Mouse (Mus musculus) heart, adult 2 months (tissue): Measurements from ENCODE around the gene Stpg3. TPM values are rescaled to one million over a fixed set of nuclear protein-coding genes. Genes with fewer than 3 reads are reported as not detected.

Experiments
- DNase-seq, 2 experiments: peaks; one replicate each; pipeline ENCODE4 v3.0.0; 2021
- H3K27ac ChIP-seq: fragments of 200-600 bp; 2 replicates; pipeline ENCODE4 v1.8.1; 2022
- H3K27me3 ChIP-seq: fragments of 200-500 bp; 2 replicates; pipeline ENCODE4 v1.6.1; 2012; ENCODE audit warnings: mild to moderate bottlenecking, low read length, inconsistent platforms, mixed read lengths; ENCODE audit not compliant: control insufficient read depth, insufficient read depth
- H3K36me3 ChIP-seq: fragments of 200-500 bp; 2 replicates; pipeline ENCODE4 v1.6.1; 2012; ENCODE audit warnings: low read length, inconsistent platforms; ENCODE audit not compliant: control insufficient read depth, insufficient read depth
- H3K4me1 ChIP-seq: fragments of 200-500 bp; 2 replicates; pipeline ENCODE4 v1.6.1; 2011; ENCODE audit warnings: low read length; ENCODE audit not compliant: control insufficient read depth, insufficient read depth
- H3K4me3 ChIP-seq: fragments of 200-600 bp; 2 replicates; pipeline ENCODE4 v1.8.1; 2022
- H3K79me2 ChIP-seq: fragments of 200-500 bp; replicated peaks from 2 replicates; pipeline ENCODE4 v1.6.1; 2012; ENCODE audit warnings: mild to moderate bottlenecking, inconsistent platforms, low read length, moderate library complexity, mixed read lengths; ENCODE audit not compliant: control insufficient read depth, insufficient read depth
- H3K9ac ChIP-seq: fragments of 200-500 bp; 2 replicates; pipeline ENCODE4 v1.6.1; 2012; ENCODE audit warnings: low read depth, mild to moderate bottlenecking, control low read depth, inconsistent platforms, low read length, mixed read lengths
- CTCF ChIP-seq: fragments of 200-600 bp; IDR thresholded peaks from 2 replicates; pipeline ENCODE4 v1.8.1; 2022; ENCODE audit warnings: antibody characterized with exemption, mild to moderate bottlenecking, moderate library complexity
- EP300 ChIP-seq: fragments of 200-500 bp; IDR thresholded peaks from 2 replicates; pipeline ENCODE4 v1.6.1; 2011; ENCODE audit warnings: low read depth, low read length, control low read depth; ENCODE audit not compliant: insufficient read depth
- POLR2A ChIP-seq: fragments of 200-500 bp; IDR thresholded peaks from 2 replicates; pipeline ENCODE4 v1.6.1; 2011; ENCODE audit warnings: mild to moderate bottlenecking, low read depth, low read length, control low read depth; ENCODE audit not compliant: insufficient read depth
- WGBS: fragments of 180-500 bp; shearing (Covaris S2); methylation state at CpG from one replicate; pipeline ENCODE4 v1.1.7; 2018; 5-methylcytosine and 5-hydroxymethylcytosine counted together
- intact Hi-C: fragments of 180-260 bp; cut with DNase I; formaldehyde crosslinking; loops from one replicate; pipeline ENCODE4 v1.15.1; 2025
- polyA plus RNA-seq: library from polyadenylated mRNA; depleted of rRNA; stranded (reverse); fragments of >200 nt; gene quantifications from 2 replicates; pipeline ENCODE4 v1.2.3, GENCODE M21; 2012; rRNA removed
- total RNA-seq, 2 experiments: library from RNA; stranded (reverse); gene quantifications; 2 replicates each; pipeline ENCODE4 v1.2.3; 2021

Gene Stpg3
- total and polyA plus RNA-seq, 3 experiments, result not detected

DNA sequence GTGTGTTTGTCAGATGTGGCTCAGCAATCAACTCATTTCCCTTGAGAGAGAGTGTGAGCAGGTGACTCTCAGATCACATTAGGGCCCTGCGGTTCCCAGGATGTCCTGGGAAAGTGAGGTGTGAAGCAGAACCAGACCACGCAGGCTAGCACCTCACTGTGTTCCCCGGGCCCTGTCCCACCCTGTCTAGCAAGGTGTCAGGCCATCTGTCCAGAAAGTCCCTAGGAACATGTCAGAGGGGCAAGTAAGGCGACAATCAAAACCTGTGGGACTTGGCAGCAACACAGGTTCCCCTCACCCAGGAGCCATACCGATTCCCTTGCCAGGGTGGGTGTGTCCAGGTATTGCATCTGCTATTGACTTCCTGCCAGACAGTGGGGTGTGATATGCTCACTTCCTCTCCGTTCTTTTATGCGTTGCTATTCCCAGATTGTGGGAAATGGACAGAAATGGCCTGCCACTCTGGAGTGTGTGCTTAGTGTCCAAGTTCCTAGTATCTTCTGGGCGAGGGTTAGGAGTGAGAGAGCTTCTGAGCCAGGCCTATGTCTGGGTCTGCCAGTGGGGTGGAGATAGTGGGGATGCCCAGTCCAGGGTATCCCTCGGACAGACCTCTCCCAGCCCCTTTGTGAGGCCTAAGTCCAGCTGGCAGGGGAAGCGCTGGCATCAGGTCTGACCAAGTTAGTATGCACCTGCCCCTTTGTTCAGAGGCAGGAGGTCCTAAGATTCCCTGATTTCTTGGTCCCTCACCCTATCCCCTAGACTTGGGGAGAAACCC lies 43.9 kb downstream of the Stpg3 start:
- no peaks in the 10 kb centered on the region for H3K79me2 ChIP-seq
- peak overlapping the region; percentile 30; the same call in 1 of the 2 replicates for H3K27ac ChIP-seq
- no peak overlapping the region for H3K9ac ChIP-seq
- TF ChIP-seq EP300 (no peak), POLR2A (no peak), CTCF (no peak)
- H3K36me3 ChIP-seq, result no peaks in the 10 kb centered on the region
- no peak overlapping the region for H3K4me3 ChIP-seq
- no peaks in the 10 kb centered on the region for H3K27me3 ChIP-seq
- intact Hi-C loops, result no loop called here
- peak; percentile 24 to 34 for DNase-seq
- WGBS, result 54% methylated on average over 10 of the region's 10 CpGs
- peaks cover 15% of the 10 kb centered on the region for H3K4me1 ChIP-seq

DNA sequence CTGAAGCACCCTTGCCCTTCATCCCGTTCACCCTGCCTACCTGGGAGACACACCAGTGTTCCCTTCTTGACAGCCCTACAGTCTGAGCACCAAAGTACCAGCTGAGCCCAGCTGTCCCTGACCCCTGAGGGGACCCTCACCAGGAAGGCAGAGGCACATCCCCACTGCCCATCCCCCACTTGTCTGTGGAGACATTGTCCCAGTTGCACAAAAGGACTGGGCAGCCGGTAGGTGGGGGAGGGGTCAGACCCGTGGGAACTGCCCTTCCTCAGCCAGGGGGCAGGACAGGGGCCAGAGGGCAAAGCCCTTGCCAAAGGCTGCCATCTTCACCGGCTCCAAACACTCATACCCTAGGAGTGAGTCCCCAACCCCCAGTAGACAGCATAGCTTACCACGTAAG lies 44.7 kb downstream of the Stpg3 start:
- Histone ChIP-seq H3K9ac (no peak overlapping the region), H3K27me3 (no peaks in the 10 kb centered on the region), H3K36me3 (no peaks in the 10 kb centered on the region), H3K4me3 (no peak overlapping the region), H3K27ac (peak overlapping the region; percentile 30; the same call in 1 of the 2 replicates), H3K79me2 (no peaks in the 10 kb centered on the region), H3K4me1 (peaks cover 17% of the 10 kb centered on the region)
- 62% methylated on average over 5 of the region's 5 CpGs for WGBS
- intact Hi-C loops, result no loop called here
- peak in 1 of 2 experiments; percentile 26 for DNase-seq
- TF ChIP-seq POLR2A (no peak), CTCF (no peak), EP300 (no peak)

DNA sequence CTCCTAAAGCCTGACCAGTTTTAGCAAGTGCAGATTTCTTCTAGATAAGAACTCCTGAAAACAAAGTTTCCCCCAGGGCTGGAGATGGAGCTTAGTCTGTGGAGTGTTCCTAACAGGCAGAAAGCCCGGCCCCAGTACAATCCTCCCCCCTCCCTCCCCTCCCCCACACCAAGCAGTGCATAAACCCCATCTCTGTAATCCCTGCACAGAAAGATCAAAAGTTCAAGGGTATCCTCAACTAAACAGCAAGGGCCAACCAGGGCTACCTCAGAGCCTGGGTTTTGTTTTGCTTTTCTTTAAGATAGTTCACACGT lies 45.8 kb downstream of the Stpg3 start:
- Histone ChIP-seq H3K4me3 (peak overlapping the region; percentile 49), H3K9ac (no peak overlapping the region), H3K4me1 (peaks cover 27% of the 10 kb centered on the region), H3K27me3 (no peaks in the 10 kb centered on the region), H3K36me3 (no peaks in the 10 kb centered on the region), H3K27ac (peak overlapping the region; percentile 78), H3K79me2 (no peaks in the 10 kb centered on the region)
- intact Hi-C loops, result no loop called here
- 29% methylated on average over 2 of the region's 2 CpGs for WGBS
- TF ChIP-seq EP300, result no peak
- TF ChIP-seq CTCF, result no peak
- no peak for TF ChIP-seq POLR2A
- no peak for DNase-seq

DNA sequence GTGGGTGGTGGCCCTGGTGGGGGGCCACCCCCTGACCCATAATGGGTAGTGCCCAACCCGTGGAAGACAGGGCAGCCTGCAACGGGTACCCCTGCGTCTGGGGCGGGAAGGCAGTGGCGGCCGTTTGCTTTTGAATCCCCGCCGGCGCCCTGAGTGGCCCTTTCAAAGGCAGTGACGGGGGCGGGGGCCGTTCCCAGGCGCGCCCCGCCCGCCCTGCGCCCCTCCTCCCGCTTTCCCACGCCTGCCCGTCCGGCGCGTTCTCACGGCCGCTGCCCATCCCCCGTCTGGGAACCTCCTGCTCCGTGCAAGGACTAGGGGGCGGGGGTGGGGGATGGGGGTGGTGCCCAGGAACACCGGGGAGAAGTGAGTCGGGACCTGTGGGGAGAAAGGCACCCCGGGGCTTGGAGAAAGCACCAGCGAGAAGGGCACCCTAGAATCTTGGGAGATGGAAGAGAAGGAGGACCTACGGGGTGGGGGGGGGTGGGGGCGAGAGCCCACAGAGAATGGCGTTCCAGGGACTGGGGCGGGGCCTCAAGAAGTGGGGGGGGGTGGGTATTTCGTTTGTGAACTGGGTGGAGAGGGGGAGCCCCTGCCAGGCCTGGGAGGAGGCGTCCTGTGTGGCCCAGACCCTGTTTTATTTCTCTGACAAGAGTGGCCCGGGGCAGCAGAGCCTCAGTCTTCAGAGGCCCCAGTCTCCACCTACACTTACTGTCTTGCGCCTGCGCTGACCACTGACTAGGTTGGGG lies 46.3 kb downstream of the Stpg3 start:
- H3K27me3 ChIP-seq, result no peaks in the 10 kb centered on the region
- H3K79me2 ChIP-seq, result no peaks in the 10 kb centered on the region
- H3K4me3 ChIP-seq, result peak overlapping the region; percentile 49
- no peaks in the 10 kb centered on the region for H3K36me3 ChIP-seq
- DNase-seq, result peak; percentile 78 to 81
- H3K9ac ChIP-seq, result peak overlapping the region; percentile 60
- peaks cover 29% of the 10 kb centered on the region for H3K4me1 ChIP-seq
- WGBS, result 3% methylated on average over 35 of the region's 41 CpGs
- H3K27ac ChIP-seq, result peak overlapping the region; percentile 78
- no peak for TF ChIP-seq CTCF
- TF ChIP-seq POLR2A, result 0 out of 2 replicates have a peak, but pooled peaks have one; percentile 25
- intact Hi-C loops, result no loop called here

DNA sequence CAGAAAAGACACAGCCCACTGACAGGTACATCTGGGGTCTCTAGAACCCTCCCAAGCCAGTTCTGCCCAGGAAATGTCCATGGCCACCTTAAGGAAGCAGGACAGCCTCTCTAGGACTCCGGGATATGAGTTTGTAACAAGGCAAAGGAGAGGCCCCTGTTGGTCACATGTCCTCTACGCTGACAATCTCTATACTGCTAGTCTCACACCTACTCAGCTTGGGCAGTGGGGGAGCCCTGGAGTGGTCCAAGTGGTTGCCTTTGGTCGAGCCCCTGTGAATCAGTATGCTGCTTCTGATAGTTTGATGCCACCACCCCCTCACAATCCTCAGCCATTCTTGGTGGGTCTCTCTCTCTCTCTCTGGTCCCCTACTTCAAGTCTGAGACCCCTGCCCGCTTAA lies 47.0 kb downstream of the Stpg3 start:
- no peaks in the 10 kb centered on the region for H3K27me3 ChIP-seq
- 28% methylated on average over 4 of the region's 4 CpGs for WGBS
- DNase-seq, result no peak
- H3K4me3 ChIP-seq, result peak overlapping the region; percentile 49
- H3K36me3 ChIP-seq, result no peaks in the 10 kb centered on the region
- peaks cover 31% of the 10 kb centered on the region for H3K4me1 ChIP-seq
- H3K27ac ChIP-seq, result peak overlapping the region; percentile 78
- no peaks in the 10 kb centered on the region for H3K79me2 ChIP-seq
- TF ChIP-seq EP300, result no peak
- TF ChIP-seq POLR2A, result no peak
- TF ChIP-seq CTCF, result no peak
- H3K9ac ChIP-seq, result peak overlapping the region; percentile 60
- intact Hi-C loops, result no loop called here

Other genes with a start within 250 kb of the Stpg3 start
Only the 30 nearest of the 32 such genes appear.
- gene Mrpl41, start 239.5 kb downstream of the Stpg3 start, total RNA-seq, result 10 to 100 TPM; 80.9 to 97.0 TPM
- gene Mrpl41, start 239.5 kb downstream of the Stpg3 start, polyA plus RNA-seq, result 82.0 and 90.0 TPM in 2 replicates
- gene Pnpla7, start 238.6 kb downstream of the Stpg3 start, total RNA-seq, result 10 to 100 TPM; 22.4 to 29.7 TPM
- 16.5 and 16.9 TPM in 2 replicates for gene Pnpla7, start 238.6 kb downstream of the Stpg3 start, polyA plus RNA-seq
- 10 to 100 TPM; 12.4 to 13.3 TPM for gene Nsmf, start 160.3 kb downstream of the Stpg3 start, total RNA-seq
- 46.9 and 49.8 TPM in 2 replicates for gene Nsmf, start 160.3 kb downstream of the Stpg3 start, polyA plus RNA-seq
- not detected for gene Entpd8, start 134.3 kb downstream of the Stpg3 start, total RNA-seq
- gene Entpd8, start 134.3 kb downstream of the Stpg3 start, polyA plus RNA-seq, result not detected in 2 replicates
- gene Noxa1, start 119.5 kb downstream of the Stpg3 start, total RNA-seq, result not detected
- gene Noxa1, start 119.5 kb downstream of the Stpg3 start, polyA plus RNA-seq, result not detected in 2 replicates
- 1 to 10 TPM; 6.2 to 7.4 TPM for gene Nrarp, start 33.9 kb downstream of the Stpg3 start, total RNA-seq
- 10.2 and 11.2 TPM in 2 replicates for gene Nrarp, start 33.9 kb downstream of the Stpg3 start, polyA plus RNA-seq
- gene Tor4a, start 17.8 kb downstream of the Stpg3 start, total RNA-seq, result 1 to 10 TPM; 4.3 to 4.9 TPM
- gene Tor4a, start 17.8 kb downstream of the Stpg3 start, polyA plus RNA-seq, result 6.8 and 9.4 TPM in 2 replicates
- gene Nelfb, start 3.1 kb downstream of the Stpg3 start, total RNA-seq, result 10 to 100 TPM; 37.4 TPM
- gene Nelfb, start 3.1 kb downstream of the Stpg3 start, polyA plus RNA-seq, result 47.0 and 86.7 TPM in 2 replicates
- not detected for gene Fam166a, start 4.1 kb upstream of the Stpg3 start, total RNA-seq
- gene Fam166a, start 4.1 kb upstream of the Stpg3 start, polyA plus RNA-seq, result 0.21 TPM in 1 of 2 replicates, not detected in the other
- gene Tubb4b, start 10.1 kb upstream of the Stpg3 start, total RNA-seq, result 100 to 1,000 TPM; 327 to 342 TPM
- 315 and 439 TPM in 2 replicates for gene Tubb4b, start 10.1 kb upstream of the Stpg3 start, polyA plus RNA-seq
- not detected for gene Slc34a3, start 19.7 kb upstream of the Stpg3 start, total RNA-seq
- gene Slc34a3, start 19.7 kb upstream of the Stpg3 start, polyA plus RNA-seq, result not detected in 2 replicates
- not detected for gene Rnf224, start 22.1 kb upstream of the Stpg3 start, total RNA-seq
- gene Rnf224, start 22.1 kb upstream of the Stpg3 start, polyA plus RNA-seq, result not detected in 2 replicates
- gene Rnf208, start 27.6 kb upstream of the Stpg3 start, total RNA-seq, result under 1 TPM; 0.47 to 0.61 TPM
- 1.5 and 2.4 TPM in 2 replicates for gene Rnf208, start 27.6 kb upstream of the Stpg3 start, polyA plus RNA-seq
- gene Cysrt1, start 27.8 kb upstream of the Stpg3 start, total RNA-seq, result not detected
- gene Cysrt1, start 27.8 kb upstream of the Stpg3 start, polyA plus RNA-seq, result not detected in 2 replicates
- gene AL732309.1, start 32.2 kb upstream of the Stpg3 start, total RNA-seq, result 1 to 10 TPM in 1 of 2 experiments, under 1 TPM in 1; 0.68 to 1.8 TPM
- 4.7 and 6.1 TPM in 2 replicates for gene AL732309.1, start 32.2 kb upstream of the Stpg3 start, polyA plus RNA-seq
- 10 to 100 TPM; 13.1 to 14.1 TPM for gene Tmem203, start 40.8 kb upstream of the Stpg3 start, total RNA-seq
- gene Tmem203, start 40.8 kb upstream of the Stpg3 start, polyA plus RNA-seq, result 18.2 and 22.2 TPM in 2 replicates
- gene Tprn, start 48.0 kb upstream of the Stpg3 start, total RNA-seq, result 1 to 10 TPM; 5.9 to 6.7 TPM
- gene Tprn, start 48.0 kb upstream of the Stpg3 start, polyA plus RNA-seq, result 7.5 and 9.9 TPM in 2 replicates
- 10 to 100 TPM; 39.7 to 41.5 TPM for gene Ssna1, start 57.8 kb upstream of the Stpg3 start, total RNA-seq
- 33.1 and 36.3 TPM in 2 replicates for gene Ssna1, start 57.8 kb upstream of the Stpg3 start, polyA plus RNA-seq
- gene Anapc2, start 57.8 kb upstream of the Stpg3 start, total RNA-seq, result 10 to 100 TPM; 36.0 to 36.3 TPM
- gene Anapc2, start 57.8 kb upstream of the Stpg3 start, polyA plus RNA-seq, result 57.2 and 68.2 TPM in 2 replicates
- gene Tmem210, start 73.5 kb upstream of the Stpg3 start, total RNA-seq, result not detected
- gene Tmem210, start 73.5 kb upstream of the Stpg3 start, polyA plus RNA-seq, result 0.27 and 0.44 TPM in 2 replicates
- not detected for gene Lrrc26, start 75.3 kb upstream of the Stpg3 start, total RNA-seq
- gene Lrrc26, start 75.3 kb upstream of the Stpg3 start, polyA plus RNA-seq, result 2.9 TPM in 1 of 2 replicates, not detected in the other
- not detected for gene Grin1, start 104.5 kb upstream of the Stpg3 start, total RNA-seq
- gene Grin1, start 104.5 kb upstream of the Stpg3 start, polyA plus RNA-seq, result 0.18 and 0.41 TPM in 2 replicates
- 10 to 100 TPM; 21.6 to 22.5 TPM for gene Man1b1, start 117.7 kb upstream of the Stpg3 start, total RNA-seq
- gene Man1b1, start 117.7 kb upstream of the Stpg3 start, polyA plus RNA-seq, result 8.2 and 9.9 TPM in 2 replicates
- 1 to 10 TPM; 4.8 to 5.4 TPM for gene Dpp7, start 141.7 kb upstream of the Stpg3 start, total RNA-seq
- gene Dpp7, start 141.7 kb upstream of the Stpg3 start, polyA plus RNA-seq, result 11.4 and 11.8 TPM in 2 replicates
- gene Uap1l1, start 151.0 kb upstream of the Stpg3 start, total RNA-seq, result 1 to 10 TPM; 7.2 to 7.9 TPM
- gene Uap1l1, start 151.0 kb upstream of the Stpg3 start, polyA plus RNA-seq, result 7.6 and 8.3 TPM in 2 replicates
- not detected for gene Sapcd2, start 157.7 kb upstream of the Stpg3 start, total RNA-seq
- gene Sapcd2, start 157.7 kb upstream of the Stpg3 start, polyA plus RNA-seq, result 0.20 and 0.26 TPM in 2 replicates
- 10 to 100 TPM; 11.1 to 13.5 TPM for gene Entpd2, start 181.2 kb upstream of the Stpg3 start, total RNA-seq
- gene Entpd2, start 181.2 kb upstream of the Stpg3 start, polyA plus RNA-seq, result 36.3 and 37.1 TPM in 2 replicates
- gene Npdc1, start 184.7 kb upstream of the Stpg3 start, total RNA-seq, result 10 to 100 TPM; 21.3 to 30.4 TPM
- 47.8 and 52.2 TPM in 2 replicates for gene Npdc1, start 184.7 kb upstream of the Stpg3 start, polyA plus RNA-seq
- under 1 TPM in 1 of 2 experiments, not detected in 1; 0.11 TPM for gene Fut7, start 208.6 kb upstream of the Stpg3 start, total RNA-seq
- 0.43 TPM in 1 of 2 replicates, not detected in the other for gene Fut7, start 208.6 kb upstream of the Stpg3 start, polyA plus RNA-seq
- gene Abca2, start 214.1 kb upstream of the Stpg3 start, total RNA-seq, result 10 to 100 TPM; 36.1 to 41.1 TPM
- gene Abca2, start 214.1 kb upstream of the Stpg3 start, polyA plus RNA-seq, result 43.4 and 44.2 TPM in 2 replicates